Mouse (Mus musculus) embryonic fibroblast, embryonic 13.5 days (primary cell): ENCODE data around the gene Hacl1. TPM values are rescaled to one million over a fixed set of nuclear protein-coding genes. Genes with fewer than 3 reads are reported as not detected.

ENCODE experiments used
- H3K27ac ChIP-seq: 2 replicates; pipeline ENCODE4 v1.5.1; 2012; ENCODE audit warnings: low read length, control low read depth, inconsistent platforms; ENCODE audit not compliant: insufficient read depth
- H3K4me1 ChIP-seq: 2 replicates; pipeline ENCODE4 v1.6.1; 2011; ENCODE audit warnings: low read length; ENCODE audit not compliant: control insufficient read depth, insufficient read depth
- H3K4me3 ChIP-seq: 2 replicates; pipeline ENCODE4 v1.5.1; 2011; ENCODE audit warnings: mild to moderate bottlenecking, control low read depth, low read length; ENCODE audit not compliant: insufficient read depth
- CTCF ChIP-seq: IDR thresholded peaks from 2 replicates; pipeline ENCODE4 v1.5.1; 2011; ENCODE audit warnings: mild to moderate bottlenecking, control low read depth, low read length, moderate library complexity, borderline replicate concordance; ENCODE audit not compliant: insufficient read depth
- POLR2A ChIP-seq: IDR thresholded peaks from 2 replicates; pipeline ENCODE4 v1.6.1; 2011; ENCODE audit warnings: low read depth, mild to moderate bottlenecking, control low read depth, low read length, moderate library complexity
- polyA plus RNA-seq: library from polyadenylated mRNA; stranded (reverse); fragments of >200 nt; gene quantifications from 2 replicates; pipeline ENCODE4 v1.2.4, GENCODE M21; 2011; ENCODE audit warnings: low read depth; ENCODE audit not compliant: missing spikeins, insufficient read length

Hacl1 gene
- polyA plus RNA-seq, 1 experiment, result 11.0 TPM

GRCm38 (mm10) chr14:31655406-31655805 lies 14.3 kb upstream of the Hacl1 start:
- peaks cover 12% of the 10 kb centered on the region for H3K4me1 ChIP-seq
- TF ChIP-seq POLR2A (no peak), CTCF (no peak)

GRCm38 (mm10) chr14:31654816-31655215 lies 13.7 kb upstream of the Hacl1 start:
- no peak overlapping the region for H3K27ac ChIP-seq
- H3K4me1 ChIP-seq, result peaks cover 9% of the 10 kb centered on the region
- no peak overlapping the region for H3K4me3 ChIP-seq
- TF ChIP-seq CTCF (no peak), POLR2A (no peak)

More at GRCm38 (mm10) chr14:31655406-31655805, 14.3 kb upstream of the Hacl1 start:
- Histone ChIP-seq H3K27ac (no peak overlapping the region), H3K4me3 (no peak overlapping the region)

DNA sequence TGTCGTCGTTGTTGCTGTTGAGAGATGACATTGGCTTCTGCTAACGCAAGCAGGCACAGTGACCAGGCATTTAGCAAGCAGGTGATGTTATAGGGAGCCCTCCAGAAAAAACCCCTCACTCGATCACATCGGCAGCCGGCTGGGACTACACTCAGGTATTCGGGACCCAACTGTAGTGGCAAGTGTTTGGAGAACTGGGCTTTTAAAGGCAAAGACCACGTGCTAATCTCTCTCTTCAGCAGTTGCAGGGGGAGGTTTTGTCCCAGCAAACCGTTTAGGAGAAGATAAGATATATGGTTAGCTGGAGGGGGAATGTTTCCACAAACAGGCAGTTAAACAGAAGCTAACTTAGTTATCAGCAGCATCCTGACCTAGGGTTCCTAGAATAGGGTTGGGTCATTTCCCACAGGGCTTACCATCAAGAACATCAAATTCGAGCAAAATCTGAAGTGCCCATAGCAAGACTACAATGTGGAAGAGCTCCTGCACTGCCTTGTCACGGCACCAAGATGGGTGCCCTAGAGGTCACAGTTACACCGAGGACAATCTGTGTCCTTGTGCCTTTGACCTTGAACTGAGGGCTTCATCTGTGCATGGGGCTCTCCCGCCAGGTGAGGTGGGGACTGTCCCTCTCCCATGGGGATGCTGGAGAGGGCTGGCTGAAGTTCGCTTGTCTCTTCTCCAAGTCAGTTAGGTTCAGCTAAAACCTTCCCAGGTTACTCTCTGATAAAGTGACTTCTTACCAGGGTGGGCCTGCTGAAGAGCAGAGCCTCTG lies 12.2 kb upstream of the Hacl1 start:
- H3K4me1 ChIP-seq, result peaks cover 5% of the 10 kb centered on the region
- TF ChIP-seq POLR2A (no peak), CTCF (no peak)
- H3K27ac ChIP-seq, result no peak overlapping the region
- no peak overlapping the region for H3K4me3 ChIP-seq

- TF ChIP-seq CTCF (no peak), POLR2A (no peak)
- Histone ChIP-seq H3K4me1 (peaks cover 3% of the 10 kb centered on the region), H3K4me3 (no peak overlapping the region), H3K27ac (no peak overlapping the region)
Measured at GRCm38 (mm10) chr14:31652624-31653023, 11.5 kb upstream of the Hacl1 start.

DNA sequence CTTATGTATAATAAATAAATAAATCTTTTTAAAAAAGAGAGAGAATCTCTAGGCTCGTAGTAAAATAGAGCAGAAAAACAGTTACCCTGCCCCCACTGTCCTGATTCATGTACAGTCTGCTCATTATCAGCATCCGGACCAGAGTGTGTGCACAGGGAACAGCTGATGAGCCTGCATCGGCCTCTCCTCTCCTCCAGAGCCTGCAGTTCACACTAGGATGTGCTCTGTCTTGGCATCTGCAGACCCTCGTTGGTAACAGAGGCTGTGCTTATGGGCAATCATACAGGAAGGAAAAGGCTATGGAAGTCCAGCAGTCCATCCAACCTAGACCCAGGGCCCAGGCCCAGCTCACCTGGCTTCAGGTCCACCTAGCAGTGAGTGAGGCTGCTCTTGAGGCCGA lies 11.0 kb upstream of the Hacl1 start:
- TF ChIP-seq CTCF (no peak), POLR2A (no peak)
- H3K4me3 ChIP-seq, result no peak overlapping the region
- H3K27ac ChIP-seq, result no peak overlapping the region
- H3K4me1 ChIP-seq, result no peaks in the 10 kb centered on the region

DNA sequence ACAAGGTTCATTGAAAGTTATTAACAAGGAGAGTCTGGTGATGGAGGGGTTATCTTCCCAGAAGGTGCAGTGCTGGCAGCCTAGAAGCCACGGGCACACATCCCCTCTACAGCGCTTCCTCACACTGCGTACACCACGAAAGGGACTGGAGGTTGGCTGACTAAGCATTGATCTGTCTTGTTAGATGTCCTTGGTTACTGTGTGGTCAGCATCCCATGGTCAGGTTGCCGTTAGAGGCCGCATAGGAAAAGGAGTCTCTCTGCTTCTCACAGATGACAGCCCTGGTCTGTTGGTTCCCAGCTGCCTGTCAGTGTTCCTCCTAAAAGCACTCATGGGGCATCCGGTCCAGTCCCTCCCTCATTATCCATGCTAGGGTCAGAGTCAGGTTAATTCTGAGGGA lies 10.1 kb upstream of the Hacl1 start:
- Histone ChIP-seq H3K4me3 (no peak overlapping the region), H3K4me1 (no peaks in the 10 kb centered on the region), H3K27ac (no peak overlapping the region)
- no peak for TF ChIP-seq CTCF
- no peak for TF ChIP-seq POLR2A

DNA sequence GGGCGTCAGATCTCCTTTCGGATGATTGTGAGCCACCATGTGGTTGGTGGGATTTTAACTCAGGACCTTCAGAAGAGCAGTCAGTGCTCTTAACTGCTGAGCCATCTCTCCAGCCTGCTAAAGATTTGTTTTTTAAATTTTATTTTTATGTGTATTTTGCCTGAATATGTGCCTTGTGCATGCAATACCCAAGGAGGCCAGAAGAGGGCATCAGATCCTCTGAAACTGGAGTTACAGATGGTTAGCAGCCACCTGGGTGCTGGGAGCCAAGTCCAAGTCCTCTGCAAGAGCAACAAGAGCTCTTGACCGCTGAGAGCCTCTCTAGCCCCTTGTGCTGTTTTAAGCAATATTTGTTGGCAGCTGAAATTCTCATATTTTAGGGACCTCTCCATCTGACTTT lies 9.3 kb upstream of the Hacl1 start:
- H3K4me1 ChIP-seq, result no peaks in the 10 kb centered on the region
- H3K4me3 ChIP-seq, result no peak overlapping the region
- no peak overlapping the region for H3K27ac ChIP-seq
- TF ChIP-seq POLR2A (no peak), CTCF (no peak)

DNA sequence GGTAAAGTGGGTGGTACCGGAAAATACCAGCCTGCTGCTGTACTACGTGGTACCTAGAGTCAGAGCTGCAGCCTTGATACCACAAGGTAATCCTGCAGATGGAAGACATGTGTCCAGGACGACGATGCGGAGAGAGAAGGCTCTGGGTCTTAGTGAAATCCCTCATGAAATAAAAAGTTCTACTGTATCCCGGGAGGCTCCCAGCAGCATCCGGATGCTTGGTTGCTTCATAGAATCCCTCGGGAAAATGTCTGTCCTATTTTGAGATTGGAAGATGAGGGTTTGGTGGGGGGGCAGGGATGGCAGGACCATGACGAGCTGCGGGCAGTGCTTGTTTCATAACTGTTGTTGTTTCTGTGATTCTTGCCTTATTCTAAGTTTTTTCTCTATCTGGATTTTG lies 6.9 kb upstream of the Hacl1 start:
- no peak overlapping the region for H3K4me3 ChIP-seq
- TF ChIP-seq CTCF (no peak), POLR2A (no peak)
- H3K4me1 ChIP-seq, result no peaks in the 10 kb centered on the region
- no peak overlapping the region for H3K27ac ChIP-seq

- Histone ChIP-seq H3K4me1 (no peaks in the 10 kb centered on the region), H3K27ac (no peak overlapping the region), H3K4me3 (no peak overlapping the region)
- no peak for TF ChIP-seq POLR2A
- no peak for TF ChIP-seq CTCF
Measured at GRCm38 (mm10) chr14:31645920-31646319, 4.8 kb upstream of the Hacl1 start.

- Histone ChIP-seq H3K4me3 (no peak overlapping the region), H3K4me1 (no peaks in the 10 kb centered on the region), H3K27ac (no peak overlapping the region)
- TF ChIP-seq CTCF (no peak), POLR2A (no peak)
Measured at GRCm38 (mm10) chr14:31644931-31645547, 4.0 kb upstream of the Hacl1 start.
